Mouse (Mus musculus) CH12.LX (cell line): ENCODE measurements around the gene Ccnjl. TPM values are rescaled to one million over a fixed set of nuclear protein-coding genes. Genes with fewer than 3 reads are reported as not detected.

Experiments
- DNase-seq: peaks from one replicate; pipeline ENCODE4 v3.0.0-alpha.2; 2013; ENCODE audit errors: extremely low read depth
- H3K27ac ChIP-seq: 2 replicates; pipeline ENCODE4 v1.5.1; 2012; ENCODE audit warnings: low read depth, mild to moderate bottlenecking, control low read depth, moderate library complexity; ENCODE audit not compliant: insufficient read depth
- H3K27me3 ChIP-seq: replicated peaks from 2 replicates; pipeline ENCODE3; 2012; ENCODE audit warnings: inconsistent platforms
- H3K36me3 ChIP-seq, 2 experiments: replicated peaks in 1 of 2; 2 replicates each; pipeline versions ENCODE3 to v1.6.1; 2012; ENCODE audit warnings: inconsistent platforms in 1 of 2, low read length in 1 of 2, mild to moderate bottlenecking in 1 of 2, mixed read lengths in 1 of 2, moderate library complexity in 1 of 2; ENCODE audit not compliant: control insufficient read depth in 1 of 2, insufficient read depth in 1 of 2
- H3K4me1 ChIP-seq, 2 experiments: 2 replicates each; pipeline ENCODE4 v1.6.1; 2012; ENCODE audit warnings: inconsistent platforms in 1 of 2, moderate library complexity in 1 of 2; ENCODE audit not compliant: insufficient read depth in 2 of 2, control insufficient read depth in 1 of 2
- H3K4me2 ChIP-seq: 2 replicates; pipeline ENCODE4 v1.6.1; 2012; ENCODE audit warnings: low read depth, mild to moderate bottlenecking, control low read depth; ENCODE audit not compliant: poor library complexity, insufficient read depth, severe bottlenecking
- H3K4me3 ChIP-seq, 3 experiments: fragments of 150-350 bp in 1 of 3; sonication (generic) in 1 of 3; replicated peaks in 1 of 3; 2 replicates each; pipeline versions ENCODE3 to v1.5.1; 2011 to 2012; ENCODE audit warnings: low read depth in 2 of 3, low read length in 2 of 3, mild to moderate bottlenecking in 2 of 3, moderate library complexity in 2 of 3, control low read depth in 1 of 3, improper control_type of control experiment in 1 of 3, inconsistent platforms in 1 of 3, mixed read lengths in 1 of 3; ENCODE audit not compliant: poor library complexity in 1 of 3
- H3K79me2 ChIP-seq: replicated peaks from 2 replicates; pipeline ENCODE4 v1.6.1; 2012; ENCODE audit warnings: mild to moderate bottlenecking, moderate library complexity; ENCODE audit not compliant: control insufficient read depth, poor library complexity, insufficient read depth, severe bottlenecking; ENCODE audit errors: extremely low read depth
- H3K9ac ChIP-seq: 2 replicates; pipeline ENCODE4 v1.6.1; 2012; ENCODE audit warnings: low read depth, mild to moderate bottlenecking, control low read depth, moderate library complexity; ENCODE audit not compliant: insufficient read depth
- H3K9me3 ChIP-seq: replicated peaks from 2 replicates; pipeline ENCODE3; 2012; ENCODE audit warnings: low read length, inconsistent platforms, mixed read lengths
- BHLHE40 ChIP-seq: IDR thresholded peaks from 2 replicates; pipeline ENCODE4 v1.6.1; 2011; ENCODE audit warnings: mild to moderate bottlenecking, low read depth, low read length, improper control_type of control experiment
- E2F4 ChIP-seq: IDR thresholded peaks from 2 replicates; pipeline ENCODE4 v1.6.1; 2011; ENCODE audit warnings: low read depth, low read length, improper control_type of control experiment; ENCODE audit not compliant: insufficient replicate concordance
- ELF1 ChIP-seq: IDR thresholded peaks from 2 replicates; pipeline ENCODE4 v1.6.1; 2014; ENCODE audit warnings: low read depth, mild to moderate bottlenecking, inconsistent platforms, low read length, improper control_type of control experiment
- GABPA ChIP-seq: IDR thresholded peaks from 2 replicates; pipeline ENCODE4 v1.6.1; 2012; ENCODE audit warnings: low read depth, low read length, improper control_type of control experiment, inconsistent platforms; ENCODE audit not compliant: insufficient replicate concordance
- HCFC1 ChIP-seq: IDR thresholded peaks from 2 replicates; pipeline ENCODE4 v1.6.1; 2012; ENCODE audit warnings: low read depth, mild to moderate bottlenecking, inconsistent platforms, low read length, improper control_type of control experiment
- IRF4 ChIP-seq: IDR thresholded peaks from 2 replicates; pipeline ENCODE4 v1.6.1; 2014; ENCODE audit warnings: low read depth, mild to moderate bottlenecking, inconsistent platforms, low read length, improper control_type of control experiment
- JUN ChIP-seq: IDR thresholded peaks from 2 replicates; pipeline ENCODE4 v1.6.1; 2011; ENCODE audit warnings: low read depth, mild to moderate bottlenecking, low read length, improper control_type of control experiment, moderate library complexity; ENCODE audit not compliant: insufficient read depth
- MAFK ChIP-seq: IDR thresholded peaks from 2 replicates; pipeline ENCODE4 v1.6.1; 2011; ENCODE audit warnings: low read length, improper control_type of control experiment; ENCODE audit not compliant: insufficient replicate concordance
- MAZ ChIP-seq: IDR thresholded peaks from 2 replicates; pipeline ENCODE4 v1.6.1; 2012; ENCODE audit warnings: low read depth, mild to moderate bottlenecking, inconsistent platforms, low read length, improper control_type of control experiment, moderate library complexity
- MXI1 ChIP-seq: IDR thresholded peaks from 2 replicates; pipeline ENCODE4 v1.6.1; 2011; ENCODE audit warnings: mild to moderate bottlenecking, low read depth, low read length, improper control_type of control experiment
- MYC ChIP-seq: IDR thresholded peaks from 2 replicates; pipeline ENCODE4 v1.6.1; 2011; ENCODE audit warnings: low read depth, mild to moderate bottlenecking, improper control_type of control experiment, low read length
- POLR2A ChIP-seq: IDR thresholded peaks from 2 replicates; pipeline ENCODE4 v1.6.1; 2011; ENCODE audit warnings: low read depth, mild to moderate bottlenecking, improper control_type of control experiment, low read length
- POLR2AphosphoS2 ChIP-seq: IDR thresholded peaks from 2 replicates; pipeline ENCODE4 v1.6.1; 2011; ENCODE audit warnings: low read depth, low read length, improper control_type of control experiment
- RAD21 ChIP-seq: IDR thresholded peaks from 2 replicates; pipeline ENCODE4 v1.6.1; 2011; ENCODE audit warnings: low read depth, mild to moderate bottlenecking, low read length, improper control_type of control experiment, moderate library complexity
- RCOR1 ChIP-seq: conservative IDR thresholded peaks from 2 replicates; pipeline ENCODE4 v1.6.1; 2012; ENCODE audit warnings: low read depth, mild to moderate bottlenecking, inconsistent platforms, low read length, improper control_type of control experiment
- SIN3A ChIP-seq: IDR thresholded peaks from 2 replicates; pipeline ENCODE4 v1.6.1; 2012; ENCODE audit warnings: low read length, improper control_type of control experiment, inconsistent platforms
- TCF12 ChIP-seq: IDR thresholded peaks from 2 replicates; pipeline ENCODE4 v1.6.1; 2014; ENCODE audit warnings: low read depth, mild to moderate bottlenecking, inconsistent platforms, low read length, improper control_type of control experiment
- UBTF ChIP-seq: IDR thresholded peaks from 2 replicates; pipeline ENCODE4 v1.6.1; 2012; ENCODE audit warnings: low read depth, mild to moderate bottlenecking, inconsistent platforms, low read length, improper control_type of control experiment, moderate library complexity
- ZKSCAN1 ChIP-seq: IDR thresholded peaks from 2 replicates; pipeline ENCODE4 v1.6.1; 2012; ENCODE audit warnings: low read depth, inconsistent platforms, low read length, improper control_type of control experiment, borderline replicate concordance
- dilution Hi-C: fragments of 300-500 bp; cut with MboI; formaldehyde crosslinking; loops from 2 replicates; pipeline ENCODE4 v1.14.3; 2020; ENCODE audit warnings: low sequenced_read_pairs; ENCODE audit not compliant: extremely low pct_unique_long_range_greater_than_20kb, extremely low pct_ligation_motif_present
- in situ Hi-C: fragments of 300-500 bp; cut with MboI; formaldehyde crosslinking; loops from 3 replicates; pipeline ENCODE4 v1.14.3; 2019; ENCODE audit warnings: low sequenced_read_pairs, low pct_ligation_motif_present, low pct_unique_long_range_greater_than_20kb, mixed read lengths
- polyA plus RNA-seq: library from polyadenylated mRNA; unstranded; fragments of >175 nt; gene quantifications from 2 replicates; pipeline ENCODE4 v1.2.1, GENCODE M21; 2012; ENCODE audit warnings: low read depth; ENCODE audit not compliant: insufficient read length
- total RNA-seq, 2 experiments: library from RNA; depleted of rRNA; stranded (reverse); fragments of 300-350 nt in 1 of 2; fragments of >200 nt in 1 of 2; gene quantifications; 2 replicates each; pipeline ENCODE4 v1.2.3; 2012 to 2014

Ccnjl gene
- total and polyA plus RNA-seq, 3 experiments, result not detected

DNA sequence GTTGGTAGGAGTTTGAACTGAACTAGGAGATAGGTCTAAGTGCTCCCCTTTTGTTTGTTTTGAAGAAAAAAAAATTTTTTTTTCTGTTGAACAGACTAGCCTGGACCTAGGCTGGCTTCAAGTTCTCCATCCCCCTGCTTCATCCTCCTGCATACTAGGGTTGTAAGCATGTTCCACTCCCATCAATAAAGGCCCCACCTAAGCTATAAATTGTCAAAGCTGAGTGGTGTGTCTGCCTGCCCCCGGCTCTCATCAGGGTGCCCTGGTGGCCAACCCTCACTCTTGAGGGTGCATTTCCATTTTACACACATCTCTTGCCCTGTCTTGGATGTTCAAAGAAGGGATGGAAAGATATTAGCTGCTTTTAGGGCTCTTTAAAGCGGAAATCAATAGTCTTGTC lies 36.8 kb downstream of the Ccnjl start:
- H3K36me3 ChIP-seq, result no peaks in the 10 kb centered on the region
- no peak overlapping the region for H3K27ac ChIP-seq
- H3K79me2 ChIP-seq, result no peaks in the 10 kb centered on the region
- H3K4me3 ChIP-seq, result no peak overlapping the region
- H3K27me3 ChIP-seq, result no peaks in the 10 kb centered on the region
- dilution Hi-C loops (no loop called here), in situ Hi-C loops (no loop called here)
- H3K9me3 ChIP-seq, result no peaks in the 10 kb centered on the region
- H3K4me1 ChIP-seq, result 0 out of 4 replicates have a peak, but pooled peaks cover 0 to 2% of the 10 kb centered on the region in 2 experiments
- TF ChIP-seq BHLHE40 (no peak), UBTF (no peak), ELF1 (no peak), ZKSCAN1 (no peak), SIN3A (no peak), MXI1 (no peak), RAD21 (no peak), GABPA (no peak), JUN (no peak), IRF4 (no peak)
- H3K9ac ChIP-seq, result no peak overlapping the region
- no peak for DNase-seq
- no peak overlapping the region for H3K4me2 ChIP-seq

DNA sequence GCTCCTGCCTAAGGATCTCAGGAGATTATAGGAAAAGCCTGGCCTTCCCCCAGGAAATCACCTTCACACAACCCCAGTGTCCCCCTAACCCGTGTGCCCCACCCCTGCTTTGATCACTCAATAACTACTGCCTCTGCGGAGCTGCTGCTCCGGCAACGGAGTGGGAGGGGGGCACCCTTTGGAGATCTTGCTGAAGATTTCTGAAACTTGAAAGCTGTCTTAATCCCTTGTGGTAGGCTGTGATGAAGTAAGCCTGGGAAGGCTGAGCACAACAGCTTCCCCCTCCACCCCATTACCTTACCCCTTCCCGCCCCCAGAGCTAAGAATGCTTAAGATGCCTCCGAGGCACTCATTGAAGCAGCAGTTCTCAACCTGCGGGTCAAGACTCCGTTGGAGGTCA lies 37.3 kb downstream of the Ccnjl start:
- dilution Hi-C loops, result no loop called here

More for the DNA sequence above, 37.3 kb downstream of the Ccnjl start:
- no peaks in the 10 kb centered on the region for H3K79me2 ChIP-seq
- no peak overlapping the region for H3K4me2 ChIP-seq
- H3K4me3 ChIP-seq, result no peak overlapping the region
- H3K9ac ChIP-seq, result no peak overlapping the region
- TF ChIP-seq MYC (no peak), POLR2AphosphoS2 (no peak), HCFC1 (no peak), POLR2A (no peak), IRF4 (no peak), MAZ (no peak), TCF12 (no peak), RCOR1 (no peak), MAFK (no peak), E2F4 (no peak), SIN3A (no peak)
- 0 out of 4 replicates have a peak, but pooled peaks cover 0 to 2% of the 10 kb centered on the region in 2 experiments for H3K4me1 ChIP-seq
- H3K27me3 ChIP-seq, result no peaks in the 10 kb centered on the region
- H3K9me3 ChIP-seq, result no peaks in the 10 kb centered on the region
- no peaks in the 10 kb centered on the region for H3K36me3 ChIP-seq
- in situ Hi-C loops, result no loop called here
- H3K27ac ChIP-seq, result no peak overlapping the region
- DNase-seq, result no peak
